Mouse (Mus musculus) thymus, postnatal 4 days (tissue): ENCODE data around the gene Cpxm1.
A peak's percentile ranks its signal among the peaks of the same experiment; 100 is the strongest.
"Not testable (repeated sequence)": the region's sequence is repeated elsewhere in the genome, so short reads cannot be mapped to it uniquely, and the experiment has no call there.

Experiments used
- DNase-seq: peaks from one replicate; pipeline ENCODE4 v3.0.0; 2021

Cpxm1 gene

DNA sequence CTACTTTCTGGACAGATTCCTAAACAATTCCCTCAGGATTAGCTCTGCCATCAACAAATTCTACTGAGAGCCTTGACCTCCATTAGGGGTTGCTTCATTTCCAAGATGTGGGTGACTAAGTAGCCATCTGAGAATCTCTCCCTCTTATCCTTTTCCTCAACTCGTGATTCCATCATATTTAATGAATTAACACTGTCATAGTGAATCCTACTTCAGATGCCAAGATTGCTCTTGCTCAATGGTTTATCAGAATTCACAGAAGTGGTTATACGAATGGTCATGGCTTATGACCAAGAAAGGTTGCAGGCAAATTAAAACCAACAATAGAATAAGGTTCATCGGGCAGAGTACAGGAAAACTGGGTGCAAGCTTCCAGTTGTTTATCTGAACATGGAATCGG is 4.5 kb upstream of the Cpxm1 start:
- no peak for DNase-seq

DNA sequence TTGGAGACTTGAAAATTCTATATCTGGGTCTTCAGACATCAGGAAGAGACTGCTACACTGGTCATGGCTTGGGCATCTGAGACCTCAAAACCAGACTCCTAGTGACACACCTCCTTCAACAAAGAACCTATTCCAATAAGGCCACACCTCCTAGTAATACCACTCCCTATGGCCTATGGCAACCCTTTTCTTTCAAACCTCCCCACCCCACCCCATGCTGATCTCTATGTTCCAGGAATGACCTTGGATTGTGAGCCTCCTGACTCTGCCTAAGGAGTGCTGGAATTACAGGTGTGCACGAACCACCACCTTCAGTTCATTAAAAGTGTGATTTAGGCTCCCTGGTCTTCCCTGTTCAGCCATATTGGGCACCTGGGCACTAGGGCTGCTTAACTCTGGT is 2.7 kb upstream of the Cpxm1 start:
- no peak for DNase-seq

DNA sequence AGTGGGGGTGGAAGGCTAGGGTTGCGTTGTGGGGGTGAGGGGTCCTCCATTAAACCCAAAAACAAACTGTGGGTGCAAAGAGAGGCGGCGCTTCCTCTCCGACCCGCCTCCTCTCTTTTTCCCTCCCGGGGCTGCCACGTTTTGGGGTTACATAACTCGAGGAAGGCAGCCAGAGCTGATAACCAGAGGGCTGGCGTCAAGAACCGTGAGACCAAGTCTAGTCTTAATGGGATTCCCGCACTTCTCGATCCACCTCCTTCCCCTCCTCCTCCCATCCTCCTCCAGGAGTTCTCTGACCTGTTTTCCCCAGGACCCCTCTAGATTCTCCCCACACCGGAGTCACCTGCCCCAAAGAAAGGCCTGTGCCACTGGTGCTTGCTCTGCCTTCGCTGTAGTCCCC is 717 bp upstream of the Cpxm1 start:
- peak; percentile 46 for DNase-seq

DNA sequence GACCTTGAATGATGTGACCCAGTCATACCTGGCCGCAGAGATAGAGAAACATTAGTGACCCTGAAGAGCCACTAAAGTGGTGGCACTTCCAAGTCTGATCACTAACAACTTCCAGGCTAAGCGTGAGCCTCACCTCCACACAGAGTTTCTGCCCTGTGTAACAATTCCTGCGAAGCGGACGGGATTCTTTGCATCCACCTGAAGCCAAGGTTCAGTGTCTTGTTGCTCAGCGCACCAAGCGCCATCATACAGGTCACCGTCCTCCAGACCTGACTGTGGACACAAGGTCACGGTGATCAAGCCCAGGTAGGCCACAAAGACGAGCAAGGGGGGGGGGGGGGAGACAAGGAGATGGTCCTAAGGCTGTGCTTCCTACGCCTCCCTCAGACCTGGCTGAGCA is 1.7 kb downstream of the Cpxm1 start:
- DNase-seq = no peak

DNA sequence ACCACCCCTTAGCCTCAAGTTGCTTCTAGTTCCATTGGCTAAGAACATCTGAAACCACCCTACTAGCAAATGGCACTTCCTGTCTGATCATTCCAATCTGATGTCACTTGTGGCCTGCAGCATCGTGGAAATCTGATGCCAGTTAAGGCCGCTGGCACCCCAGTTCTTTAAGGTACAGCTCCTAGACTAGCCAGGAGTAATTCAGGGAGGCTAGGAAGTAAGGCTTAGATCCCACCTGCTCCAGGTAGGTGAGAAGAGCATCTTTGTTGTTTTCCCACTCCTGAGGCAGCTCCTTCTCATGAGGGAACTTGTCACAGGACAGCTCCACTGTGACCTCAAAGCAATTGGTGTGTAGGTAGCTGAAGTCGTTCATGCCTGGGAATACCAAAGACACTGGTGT is 4.5 kb downstream of the Cpxm1 start:
- no peak for DNase-seq

DNA sequence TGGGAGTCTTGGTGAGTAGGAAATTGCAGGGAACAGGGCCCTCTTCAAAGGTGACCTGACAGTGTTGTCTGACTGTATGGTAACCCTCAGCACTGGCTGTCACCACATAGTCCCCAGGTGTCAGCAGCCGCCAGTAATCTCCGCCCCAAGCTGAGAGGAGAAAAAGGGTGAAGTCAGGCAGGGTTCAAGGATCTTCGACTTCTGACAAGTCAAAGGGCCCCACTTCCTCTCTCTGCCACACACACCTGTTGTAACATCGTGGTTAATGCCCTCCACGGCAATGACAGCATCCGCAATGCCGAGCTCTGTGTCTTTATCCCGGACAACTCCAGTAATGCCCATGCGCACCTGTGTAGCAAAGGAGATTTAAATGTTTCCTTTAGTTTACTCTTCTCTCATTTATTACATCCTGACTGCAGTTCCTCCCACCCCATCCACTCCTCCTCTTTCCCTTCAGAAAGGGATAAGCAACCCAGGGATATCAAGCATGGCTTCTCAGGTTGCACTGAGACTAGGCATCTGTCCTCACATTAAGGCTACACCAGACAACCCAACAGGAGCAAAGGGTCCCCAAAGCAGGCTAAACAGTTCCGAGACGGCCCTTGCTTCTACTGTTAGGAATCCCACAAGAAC is 6.3 kb downstream of the Cpxm1 start:
- DNase-seq = peak; percentile 72

DNA sequence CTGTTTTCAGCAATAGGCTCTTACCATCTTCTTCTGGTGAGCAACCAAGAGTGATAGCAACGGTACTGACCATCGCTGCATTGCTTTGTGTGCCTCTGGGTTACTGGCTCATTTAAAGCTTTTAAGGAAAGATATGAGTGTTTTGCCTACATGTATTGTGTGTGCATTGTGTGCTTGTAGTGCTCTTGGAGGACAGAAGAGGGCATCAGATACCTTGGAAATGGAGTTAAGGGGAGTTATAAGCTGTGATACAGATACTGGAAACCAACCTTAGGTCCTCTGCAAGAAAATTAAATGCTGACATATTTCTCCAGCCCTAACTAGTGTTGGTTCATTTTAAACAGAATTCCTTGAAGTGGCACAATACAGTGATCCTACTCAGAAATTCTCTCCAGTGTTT is 8.6 kb downstream of the Cpxm1 start:
- no peak for DNase-seq

DNA sequence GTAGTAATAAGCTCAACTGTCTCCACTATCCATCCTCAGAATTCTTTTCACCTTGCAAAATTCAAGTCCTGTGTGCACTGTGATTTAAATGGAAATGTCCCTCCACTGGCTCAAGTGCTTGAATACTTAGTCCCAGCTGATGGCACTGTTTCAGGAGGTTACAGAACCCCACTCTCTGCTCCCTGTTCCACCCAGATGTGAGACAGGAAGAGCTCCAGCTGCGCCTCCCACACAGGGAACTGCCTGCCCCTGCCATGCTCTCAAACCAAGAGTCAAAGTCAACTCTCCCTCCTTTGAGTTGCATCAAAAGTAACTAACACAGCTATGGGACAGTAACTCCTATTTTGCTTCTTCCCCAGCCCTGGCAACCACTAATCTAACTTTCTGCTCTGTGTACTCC is 11.2 kb downstream of the Cpxm1 start:
- DNase-seq = no peak

DNA sequence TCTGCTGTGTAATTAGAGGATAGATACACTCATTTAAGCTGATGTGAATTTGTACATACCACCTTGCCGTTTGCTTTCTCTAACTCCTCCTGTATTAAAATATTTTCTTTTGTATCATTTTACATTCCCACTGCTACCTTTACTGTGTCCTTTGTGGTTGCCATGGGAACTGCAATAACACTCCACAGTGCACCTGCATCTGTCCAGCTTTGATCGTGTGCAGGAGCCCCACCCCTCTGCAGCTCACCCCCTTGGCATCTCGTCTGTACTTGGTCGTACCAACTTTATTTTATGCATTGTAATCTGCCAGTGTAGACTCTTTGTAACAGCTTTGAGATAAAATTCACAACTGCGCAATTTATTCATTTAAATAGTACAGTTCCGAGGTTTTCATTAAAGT is 13.5 kb downstream of the Cpxm1 start:
- peak; percentile 38 for DNase-seq

DNA sequence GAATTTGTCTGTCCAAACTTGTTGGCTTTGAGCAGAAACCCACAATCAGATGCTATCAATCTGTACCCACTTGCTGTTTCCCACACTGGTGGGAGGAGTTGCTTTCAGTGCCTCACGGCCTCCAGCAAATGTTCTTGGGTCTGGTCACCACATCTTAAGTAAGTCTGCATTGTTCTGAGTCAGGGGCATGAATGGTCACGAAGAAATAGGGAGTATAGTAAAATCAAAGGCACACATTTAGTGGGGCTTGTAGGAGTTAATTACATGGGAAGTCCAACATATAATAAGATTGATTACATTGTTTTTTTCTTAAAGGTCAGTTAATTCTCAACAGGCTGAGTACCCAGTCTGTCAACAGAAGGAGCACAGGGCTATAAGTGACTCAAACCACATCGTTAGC is 14.2 kb downstream of the Cpxm1 start:
- no peak for DNase-seq

DNA sequence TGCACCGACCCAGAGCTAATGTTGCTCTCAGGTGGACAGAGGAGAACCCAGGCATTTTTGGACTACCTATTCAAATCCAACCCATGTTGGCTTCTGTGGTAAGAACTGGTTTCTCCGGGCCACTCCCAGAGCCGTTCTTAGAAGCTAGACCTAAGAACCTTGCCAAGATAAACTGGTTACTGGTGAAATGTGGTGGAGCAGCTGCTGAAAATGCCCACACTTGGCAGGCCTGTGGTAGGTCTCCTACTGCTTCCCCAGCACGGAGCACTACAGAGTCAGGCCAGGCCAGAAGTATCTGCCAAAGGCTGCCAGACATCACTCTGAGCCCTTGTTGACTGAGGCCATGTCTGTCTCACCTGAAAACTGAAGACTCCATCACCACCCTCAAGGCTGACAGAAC is 22.4 kb downstream of the Cpxm1 start:
- DNase-seq = no peak

DNA sequence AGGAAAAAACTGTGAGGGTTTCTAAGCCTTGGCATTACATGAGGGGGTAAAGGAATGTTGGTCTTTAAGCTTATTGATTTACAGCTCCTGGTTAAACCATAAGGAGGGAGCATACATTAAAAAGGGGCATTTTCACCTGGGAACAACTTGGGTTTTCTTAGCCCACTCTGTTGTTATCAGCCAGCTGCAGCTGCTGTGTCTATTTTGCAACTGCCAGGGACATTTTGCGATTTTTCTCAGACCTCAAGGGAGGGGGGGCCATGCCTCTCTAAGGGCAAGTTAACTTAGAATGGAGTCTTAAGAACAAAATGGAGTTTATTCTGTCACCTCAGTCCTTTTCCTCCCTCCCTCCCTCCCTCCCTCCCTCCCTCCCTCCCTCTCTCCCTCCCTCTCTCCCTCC is 24.3 kb downstream of the Cpxm1 start:
- DNase-seq = not testable (repeated sequence)

DNA sequence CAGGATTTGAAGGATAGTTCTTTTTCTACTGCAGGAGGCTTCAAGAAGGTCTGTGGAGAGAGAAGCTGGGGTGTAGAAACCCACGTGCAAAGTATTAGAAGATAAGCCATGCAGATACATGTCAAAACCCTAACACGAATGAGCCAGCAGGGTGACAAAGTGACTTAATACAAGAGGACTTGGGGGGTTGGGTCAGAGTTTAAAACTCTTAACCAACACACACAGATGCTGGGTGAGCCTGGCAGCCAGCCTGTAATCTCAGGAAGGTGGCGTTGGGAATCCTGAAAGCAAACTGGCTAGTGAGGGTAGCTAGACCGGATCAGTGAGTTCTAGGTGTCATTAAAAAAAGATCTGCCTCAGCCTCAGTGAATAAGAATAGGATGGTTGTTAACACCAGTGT is 30.0 kb downstream of the Cpxm1 start:
- no peak for DNase-seq

DNA sequence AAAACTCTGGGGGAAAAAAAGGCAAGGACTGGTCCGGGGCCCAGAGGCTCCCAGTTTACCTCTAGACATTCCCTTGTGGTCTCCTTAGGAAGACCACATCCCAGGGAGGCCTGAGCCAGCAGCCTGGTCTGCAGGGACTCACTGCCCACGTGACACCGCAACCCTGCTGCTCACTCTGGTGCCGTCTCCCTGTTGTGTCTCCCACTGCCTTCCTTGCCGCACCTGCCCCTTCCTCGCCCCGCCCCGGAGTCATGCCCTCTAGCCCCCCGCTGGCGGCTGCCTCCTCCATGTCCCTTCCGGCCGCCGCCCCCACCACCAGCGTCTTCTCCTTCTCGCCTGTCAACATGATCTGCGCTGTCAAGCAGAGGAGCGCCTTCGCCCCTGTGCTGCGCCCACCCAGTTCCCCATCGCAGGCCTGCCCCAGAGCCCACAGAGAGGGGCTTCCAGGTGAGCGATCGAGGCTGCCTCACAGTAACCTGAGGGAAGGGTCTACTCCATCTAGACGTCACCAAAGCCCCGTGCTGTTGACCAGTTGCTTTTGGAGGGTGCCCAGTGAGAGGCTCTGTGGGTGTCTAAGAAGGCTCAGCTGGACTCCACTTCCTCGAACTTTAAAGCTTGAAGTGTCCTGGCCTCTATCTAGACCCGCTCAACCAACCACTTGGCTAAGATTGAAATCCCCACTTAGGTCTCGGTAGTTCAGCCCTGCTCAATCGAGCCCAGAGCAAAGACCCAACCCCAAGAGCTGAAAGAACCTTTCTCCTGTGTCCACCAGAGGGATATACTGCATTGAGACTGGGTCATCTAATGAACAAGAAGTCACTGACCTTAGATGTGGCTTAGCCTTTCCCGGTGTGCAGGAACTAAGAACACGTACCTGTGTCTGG is 31.9 kb downstream of the Cpxm1 start:
- peak; percentile 68 for DNase-seq

DNA sequence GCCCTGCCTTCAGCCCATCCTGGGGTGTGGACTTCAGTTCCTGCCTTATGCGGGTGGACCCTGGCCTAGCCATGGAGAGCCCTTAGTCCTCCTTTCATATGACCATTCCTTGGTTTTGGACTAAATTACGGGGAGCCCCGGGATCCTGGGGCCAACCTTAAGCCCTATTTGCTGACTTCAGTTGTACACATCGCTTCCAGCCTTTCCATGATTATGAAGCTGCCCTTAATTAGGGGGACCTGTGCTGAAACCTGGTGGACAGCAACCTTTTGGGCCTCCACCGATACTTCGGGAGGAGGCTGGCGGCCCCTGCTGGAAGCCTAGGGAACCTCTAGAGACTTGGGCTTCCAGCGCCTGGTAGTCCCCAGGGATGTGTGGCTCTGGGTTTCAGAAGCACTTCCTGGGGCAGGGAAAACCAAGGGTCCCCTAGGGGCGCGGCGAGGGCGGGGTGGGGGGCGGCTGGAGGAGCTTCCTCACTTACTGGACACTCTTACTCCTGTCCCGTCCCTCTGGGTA is 34.8 kb downstream of the Cpxm1 start:
- peak; percentile 72 for DNase-seq

DNA sequence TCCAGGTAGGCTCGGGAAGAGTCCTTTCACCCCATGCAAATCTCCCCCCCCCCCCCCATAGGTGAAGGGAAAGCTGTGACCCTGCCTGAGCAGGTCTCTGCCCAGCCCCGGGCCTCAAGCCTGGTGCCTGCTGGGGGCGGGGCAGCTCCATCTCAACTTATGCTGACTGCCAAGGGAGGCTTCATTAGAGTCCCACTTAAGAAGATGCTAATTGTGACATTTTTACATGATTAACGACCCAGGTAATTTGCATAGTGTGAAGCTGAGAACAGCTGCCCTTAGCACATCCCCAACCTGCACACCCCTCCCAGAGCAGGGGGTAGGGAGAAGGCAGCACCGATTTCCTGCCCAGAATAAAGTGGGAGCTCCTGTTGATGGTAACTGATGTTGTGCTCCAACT is 38.5 kb downstream of the Cpxm1 start:
- DNase-seq = no peak

DNA sequence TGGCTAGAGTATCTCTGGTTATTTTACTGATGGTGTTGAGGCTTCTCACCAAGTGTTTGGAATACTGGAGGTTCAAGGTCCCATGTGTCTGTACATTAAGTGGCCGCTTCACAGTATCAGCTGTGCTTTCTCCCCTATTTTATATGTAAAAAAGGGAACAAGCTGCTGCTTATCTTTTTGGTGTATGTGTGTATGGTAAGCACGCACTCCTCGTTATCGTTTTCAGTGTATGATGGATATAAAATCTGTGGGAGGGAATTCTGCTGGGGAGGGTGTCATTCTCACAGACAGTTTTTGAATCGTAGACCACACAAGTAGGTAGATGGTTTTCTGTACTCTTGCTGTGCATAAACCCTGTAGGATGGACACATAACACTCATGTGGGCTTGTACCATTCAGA is 39.8 kb downstream of the Cpxm1 start:
- DNase-seq = no peak

DNA sequence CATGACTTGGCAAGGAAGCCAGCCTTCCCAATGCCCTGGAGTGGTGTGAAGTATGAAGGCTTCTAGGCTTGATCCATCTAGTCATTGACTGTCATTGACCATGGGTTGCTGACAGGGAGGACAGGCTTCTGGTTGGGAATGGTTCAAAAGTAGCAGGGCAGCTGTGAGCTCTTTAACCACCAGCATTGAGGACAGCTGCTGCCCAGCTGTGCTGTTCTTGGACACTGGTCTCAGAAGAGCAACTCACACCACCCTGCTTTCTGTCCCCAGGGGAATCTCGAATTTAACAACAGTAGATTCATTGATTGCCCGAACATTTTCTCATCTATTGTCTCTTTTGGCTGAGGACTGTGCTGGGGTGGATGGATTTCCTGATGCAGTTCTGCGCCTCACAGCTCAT is 43.5 kb downstream of the Cpxm1 start:
- no peak for DNase-seq

DNA sequence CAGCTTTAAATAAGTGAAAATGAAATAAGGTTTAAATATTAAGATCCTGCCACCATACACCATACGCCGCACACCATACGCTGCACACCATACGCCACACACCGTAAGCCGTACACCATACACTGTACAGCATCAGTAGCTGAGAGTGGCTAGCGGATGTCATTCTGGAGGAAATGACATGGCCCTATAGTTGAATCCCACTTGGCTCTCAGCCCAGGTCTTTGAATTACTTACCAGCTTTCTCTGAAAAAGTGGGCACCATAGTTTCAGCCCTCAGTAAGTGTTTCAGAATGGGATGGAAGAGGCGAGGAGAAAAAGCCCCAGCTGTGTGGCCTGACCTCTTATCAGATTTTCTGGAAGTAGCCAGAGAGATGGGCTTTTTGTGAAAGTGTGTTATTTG is 44.0 kb downstream of the Cpxm1 start:
- no peak for DNase-seq

DNA sequence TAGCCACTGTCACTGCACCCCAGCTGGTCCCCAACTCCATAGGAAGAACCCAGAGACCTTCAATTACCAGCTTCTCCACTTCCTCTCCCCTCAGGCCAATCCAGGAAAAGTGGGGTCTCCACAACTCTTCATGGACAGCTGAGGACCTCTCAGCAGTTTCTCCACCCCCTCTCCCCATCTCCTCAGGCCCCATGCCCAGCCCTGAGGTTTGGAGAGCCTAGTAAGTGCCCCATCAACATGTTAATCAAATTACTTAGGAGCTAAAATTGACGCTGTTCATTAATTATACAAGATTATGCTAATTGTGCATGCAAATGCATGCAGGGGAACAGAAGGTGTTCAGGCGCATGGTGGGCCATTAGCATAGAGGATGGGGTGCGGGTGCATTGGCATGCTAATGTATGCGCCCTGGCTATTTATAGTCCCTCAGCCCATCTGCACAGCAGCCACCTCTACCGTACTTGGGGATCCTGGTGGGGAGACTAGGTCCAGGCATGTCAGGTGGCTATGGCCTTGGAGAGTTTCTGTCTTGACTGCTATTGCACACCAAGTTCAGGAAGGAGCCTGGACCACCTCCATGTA is 45.5 kb downstream of the Cpxm1 start:
- no peak for DNase-seq

DNA sequence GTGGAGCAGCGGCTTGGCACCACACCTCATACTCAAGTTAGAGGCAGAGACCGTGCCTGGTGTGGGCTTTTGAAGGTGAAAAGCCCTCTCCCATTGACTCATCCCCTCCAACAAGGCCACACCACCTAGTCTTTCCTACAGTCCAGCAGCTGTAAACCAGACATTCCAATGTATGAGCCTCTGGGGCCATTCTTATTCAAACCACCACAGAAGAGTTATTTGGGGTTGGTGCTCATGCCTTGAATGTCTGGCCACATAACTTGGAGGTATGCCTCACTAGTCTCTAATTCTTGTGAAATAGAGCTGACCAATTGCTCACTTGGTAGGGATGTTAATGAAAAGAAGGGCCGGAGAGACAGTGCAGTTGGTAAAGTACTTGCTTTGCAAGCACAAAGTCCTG is 47.0 kb downstream of the Cpxm1 start:
- no peak for DNase-seq

DNA sequence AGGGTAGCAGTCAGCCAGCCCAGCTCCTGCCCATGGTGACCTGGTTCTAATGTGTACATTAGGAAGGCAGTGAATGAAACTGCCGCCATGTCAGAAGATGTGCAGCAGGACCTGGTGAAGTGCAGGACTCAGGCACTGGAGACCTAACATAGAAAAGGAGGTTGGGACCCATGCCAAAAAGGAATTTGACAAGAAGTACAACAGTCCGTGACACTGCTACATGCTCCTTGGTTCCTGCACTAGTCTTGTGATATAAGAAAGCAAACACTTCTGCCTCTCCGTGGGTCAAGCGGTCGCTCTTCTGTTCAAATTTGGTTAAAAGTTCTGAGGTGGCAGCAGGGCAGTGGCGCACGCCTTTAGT is 56.2 kb downstream of the Cpxm1 start:
- DNase-seq = no peak
